Mouse (Mus musculus) spleen, adult 2 months (tissue): ENCODE measurements at regions not wholly inside any gene's neighbourhood (a gene's known extent, or its start where the extent isn't known, plus 50 kb on each side); places are given as distances from the start of the nearest gene placed in this dataset.

Source experiments
- DNase-seq, 2 experiments: peaks; one replicate each; pipeline versions ENCODE4 v3.0.0 to v3.0.0-alpha.2; 2012 to 2021; ENCODE audit warnings: low spot score in 2 of 2, low read depth in 1 of 2
- H3K27ac ChIP-seq: fragments of 200-500 bp; 2 replicates; pipeline ENCODE4 v1.5.1; 2012; ENCODE audit warnings: low read length, inconsistent platforms; ENCODE audit not compliant: insufficient read depth
- H3K27me3 ChIP-seq: fragments of 200-500 bp; 2 replicates; pipeline ENCODE4 v1.6.1; 2012; ENCODE audit warnings: mild to moderate bottlenecking, moderate library complexity, low read length, inconsistent platforms; ENCODE audit not compliant: control insufficient read depth, insufficient read depth
- H3K36me3 ChIP-seq: fragments of 200-500 bp; 2 replicates; pipeline ENCODE4 v1.6.1; 2012; ENCODE audit warnings: mild to moderate bottlenecking, low read length, inconsistent platforms; ENCODE audit not compliant: control insufficient read depth, insufficient read depth
- H3K4me1 ChIP-seq: fragments of 200-500 bp; 2 replicates; pipeline ENCODE4 v1.6.1; 2011; ENCODE audit warnings: inconsistent platforms; ENCODE audit not compliant: control insufficient read depth, insufficient read depth, insufficient read length
- H3K4me3 ChIP-seq: fragments of 200-500 bp; 2 replicates; pipeline ENCODE4 v1.5.1; 2011; ENCODE audit warnings: mild to moderate bottlenecking, inconsistent platforms; ENCODE audit not compliant: insufficient read depth, insufficient read length; ENCODE audit errors: extremely low read depth
- CTCF ChIP-seq: fragments of 200-500 bp; IDR thresholded peaks from 2 replicates; pipeline ENCODE4 v1.5.1; 2011; ENCODE audit warnings: mild to moderate bottlenecking, inconsistent platforms; ENCODE audit not compliant: insufficient read depth, insufficient read length, insufficient replicate concordance; ENCODE audit errors: extremely low read depth
- POLR2A ChIP-seq: fragments of 200-500 bp; IDR thresholded peaks from 2 replicates; pipeline ENCODE4 v1.6.1; 2011; ENCODE audit warnings: low read depth, low read length, inconsistent platforms
- WGBS: fragments of 180-500 bp; shearing (Covaris S2); methylation state at CpG from one replicate; pipeline ENCODE4 v1.1.7; 2018; 5-methylcytosine and 5-hydroxymethylcytosine counted together

DNA sequence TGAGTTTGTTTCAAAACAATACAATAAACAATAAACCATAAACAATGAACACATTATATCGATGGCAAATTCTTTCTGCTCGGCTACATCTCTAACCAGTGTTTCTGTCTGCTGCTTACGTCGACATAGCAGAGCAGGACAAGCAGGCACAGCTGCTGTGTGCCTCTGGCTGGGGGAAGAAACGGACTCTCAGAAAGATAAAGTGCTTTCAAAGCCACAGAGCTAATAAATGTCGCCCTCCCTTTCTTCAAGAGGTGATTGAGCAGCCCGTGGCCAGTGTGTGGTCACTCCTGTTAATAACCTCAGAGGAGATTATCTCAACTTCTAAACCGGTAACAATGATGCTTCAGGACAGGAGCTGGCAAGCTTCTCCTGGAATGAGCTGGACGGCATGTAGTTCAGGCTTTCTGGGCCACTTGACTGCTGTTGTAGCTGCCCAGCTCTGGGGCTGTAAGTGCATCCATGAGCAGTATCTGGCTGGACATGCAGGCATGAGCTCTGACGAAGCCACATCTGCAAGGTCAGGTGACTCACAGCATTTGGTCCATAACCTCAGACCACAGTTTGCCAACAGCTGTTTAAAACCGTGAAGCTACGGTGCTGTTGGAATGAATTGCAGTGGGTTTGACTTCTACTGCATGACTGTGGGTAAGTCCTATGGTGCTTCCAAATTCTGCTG lies 55.6 kb downstream of the Evx1 start:
- Histone ChIP-seq H3K27ac (no peak overlapping the region), H3K4me3 (no peak overlapping the region), H3K4me1 (no peaks in the 10 kb centered on the region), H3K36me3 (no peaks in the 10 kb centered on the region), H3K27me3 (no peaks in the 10 kb centered on the region)
- no peak for DNase-seq
- 51% methylated on average over 12 of the region's 12 CpGs for WGBS
- no peak for TF ChIP-seq CTCF
- TF ChIP-seq POLR2A = no peak

DNA sequence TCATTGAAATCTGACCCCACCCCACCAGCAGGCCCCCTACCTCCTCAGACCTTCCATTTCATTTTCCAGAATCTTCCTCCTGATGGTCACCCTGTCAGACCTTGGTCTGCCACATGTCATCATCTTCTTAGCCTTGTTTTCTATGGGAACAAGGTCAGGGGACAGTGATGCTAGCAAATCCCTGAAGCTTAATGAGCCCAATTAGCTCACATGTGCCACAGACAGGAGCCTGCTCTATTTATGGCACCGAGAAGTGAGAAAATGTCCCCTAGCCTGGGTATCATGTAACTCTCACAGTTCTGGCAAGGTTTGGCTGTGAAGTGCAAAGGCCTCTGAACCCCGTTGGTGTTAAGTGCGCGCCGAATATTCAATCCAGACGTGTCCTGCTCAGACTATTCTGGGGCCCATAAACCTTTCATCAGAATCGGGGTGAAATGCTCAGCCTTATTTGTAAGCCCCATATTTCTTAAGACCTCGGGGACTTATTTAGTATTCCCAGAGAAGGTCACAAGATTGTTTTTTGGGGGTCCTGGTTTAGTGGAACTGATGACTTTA lies 57.6 kb downstream of the Evx1 start:
- DNase-seq = no peak
- no peaks in the 10 kb centered on the region for H3K4me1 ChIP-seq
- WGBS = 88% methylated on average over 8 of the region's 8 CpGs
- H3K27me3 ChIP-seq = no peaks in the 10 kb centered on the region
- no peaks in the 10 kb centered on the region for H3K36me3 ChIP-seq
- no peak for TF ChIP-seq POLR2A
- no peak for TF ChIP-seq CTCF
- H3K4me3 ChIP-seq = no peak overlapping the region
- H3K27ac ChIP-seq = no peak overlapping the region

DNA sequence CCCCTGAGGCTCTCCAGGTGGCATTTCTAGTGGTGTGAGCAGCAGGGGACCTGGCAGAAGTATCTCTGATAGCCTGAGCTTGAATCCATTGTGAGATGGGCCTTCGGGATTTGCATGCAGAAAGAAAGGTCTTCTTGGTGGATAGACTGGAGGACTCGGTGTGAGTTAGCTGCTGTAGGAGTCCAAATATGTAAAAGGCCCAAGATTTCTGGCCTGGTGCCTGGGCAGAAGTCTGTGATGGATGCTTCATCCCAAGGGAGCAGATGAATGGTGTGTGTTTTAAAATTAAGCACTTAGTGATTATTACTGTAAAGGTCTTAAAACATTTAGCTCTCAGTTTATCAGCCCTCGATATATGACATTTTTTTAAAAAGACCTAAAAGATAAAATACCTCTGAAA lies 65.8 kb downstream of the Evx1 start:
- Histone ChIP-seq H3K4me3 (no peak overlapping the region), H3K27ac (no peak overlapping the region), H3K4me1 (no peaks in the 10 kb centered on the region), H3K36me3 (no peaks in the 10 kb centered on the region), H3K27me3 (no peaks in the 10 kb centered on the region)
- TF ChIP-seq POLR2A (no peak), CTCF (no peak)
- DNase-seq = no peak
- 87% methylated on average over 3 of the region's 3 CpGs for whole genome bisulfite sequencing

DNA sequence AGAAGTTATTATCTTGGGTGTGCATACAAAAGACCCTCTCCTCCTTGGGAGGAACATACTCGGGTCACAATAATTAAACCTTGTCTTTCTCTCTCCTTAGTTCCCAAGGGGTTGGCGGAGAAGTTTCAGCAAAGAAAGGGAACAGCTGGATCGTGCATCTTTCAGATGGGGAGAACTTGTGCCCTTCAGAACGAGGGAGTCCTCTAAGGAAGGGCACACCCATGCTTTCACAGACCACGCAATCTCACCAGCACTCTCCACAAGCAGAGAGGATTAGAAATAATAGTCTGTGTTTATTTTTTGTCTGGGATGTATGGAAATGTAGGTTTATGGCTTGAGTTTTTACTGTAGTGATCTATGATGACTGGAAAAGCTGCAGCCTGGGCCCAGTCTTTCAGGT lies 66.3 kb downstream of the Evx1 start:
- DNase-seq = no peak
- Histone ChIP-seq H3K36me3 (no peaks in the 10 kb centered on the region), H3K4me1 (no peaks in the 10 kb centered on the region), H3K27ac (no peak overlapping the region), H3K4me3 (no peak overlapping the region), H3K27me3 (no peaks in the 10 kb centered on the region)
- no peak for TF ChIP-seq POLR2A
- TF ChIP-seq CTCF = no peak
- WGBS = 68% methylated on average over 5 of the region's 5 CpGs

DNA sequence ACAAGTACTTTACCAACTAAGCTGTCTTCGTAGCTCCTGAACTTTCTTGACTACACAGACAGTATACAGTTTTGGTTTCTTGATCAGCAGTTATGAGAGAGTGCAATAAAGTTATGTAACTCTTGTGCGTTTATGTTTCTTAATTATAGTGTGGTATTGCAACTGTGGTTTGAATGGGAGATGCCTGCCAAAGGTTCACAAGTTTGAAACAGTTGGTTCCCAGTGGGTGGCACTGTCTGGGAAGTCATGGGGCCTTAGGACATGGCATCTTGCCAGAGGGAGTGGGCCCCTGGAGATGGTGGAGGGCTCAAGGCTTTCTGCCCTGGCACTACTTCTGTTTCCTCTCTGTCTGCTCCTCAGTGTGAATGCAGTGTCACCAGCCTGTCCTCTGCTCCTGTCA lies 71.7 kb downstream of the Evx1 start:
- no peak overlapping the region for H3K27ac ChIP-seq
- H3K4me1 ChIP-seq = no peaks in the 10 kb centered on the region
- TF ChIP-seq CTCF (no peak), POLR2A (no peak)
- no peaks in the 10 kb centered on the region for H3K27me3 ChIP-seq
- no peak for DNase-seq
- H3K36me3 ChIP-seq = no peaks in the 10 kb centered on the region
- 85% methylated on average over 2 of the region's 2 CpGs for WGBS
- H3K4me3 ChIP-seq = no peak overlapping the region

DNA sequence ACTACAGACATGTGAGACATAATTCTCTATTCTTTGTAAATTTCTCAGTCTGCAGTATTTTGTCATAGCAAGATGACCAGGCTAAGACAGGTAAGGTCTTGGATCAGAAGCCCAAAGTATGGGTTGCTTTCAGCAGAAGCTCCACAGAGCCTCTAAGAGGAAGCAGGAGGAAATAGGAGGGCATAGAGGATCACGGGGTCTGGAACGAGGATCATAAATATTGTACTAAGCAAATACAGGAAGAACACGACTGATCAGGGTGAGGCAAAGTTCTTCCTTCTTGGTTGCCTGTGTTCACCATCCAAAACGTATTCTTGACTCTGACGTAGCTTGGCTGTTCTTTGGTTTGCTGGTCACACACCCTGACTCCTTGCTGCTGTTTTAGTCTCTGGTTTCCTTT lies 88.1 kb downstream of the Evx1 start:
- no peak overlapping the region for H3K4me3 ChIP-seq
- no peak for DNase-seq
- no peaks in the 10 kb centered on the region for H3K4me1 ChIP-seq
- WGBS = 14% methylated on average over 5 of the region's 5 CpGs
- no peaks in the 10 kb centered on the region for H3K27me3 ChIP-seq
- TF ChIP-seq CTCF (no peak), POLR2A (no peak)
- H3K36me3 ChIP-seq = no peaks in the 10 kb centered on the region
- H3K27ac ChIP-seq = no peak overlapping the region

DNA sequence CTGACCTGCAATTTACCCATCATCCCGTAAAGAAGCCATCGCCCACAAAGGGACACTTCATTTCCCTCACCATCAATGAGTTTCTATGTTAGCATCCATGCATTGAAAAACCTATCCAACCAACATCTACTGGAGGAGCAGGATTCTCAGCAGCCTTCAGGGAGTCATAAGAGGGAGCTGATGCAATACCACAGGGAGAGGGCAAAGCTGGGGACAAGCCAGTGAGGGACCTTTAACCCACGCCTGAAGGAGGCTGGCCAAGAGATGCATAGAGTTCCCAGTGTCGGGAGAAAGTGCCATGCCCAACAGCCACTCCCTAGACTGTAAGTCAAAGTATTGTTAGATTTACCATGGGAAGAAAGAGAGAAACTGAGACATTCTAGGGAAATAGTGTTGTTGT lies 96.7 kb downstream of the Evx1 start:
- DNase-seq = no peak
- Histone ChIP-seq H3K4me1 (no peaks in the 10 kb centered on the region), H3K36me3 (no peaks in the 10 kb centered on the region), H3K27ac (no peak overlapping the region), H3K4me3 (no peak overlapping the region), H3K27me3 (no peaks in the 10 kb centered on the region)
- WGBS = 88% methylated on average over 4 of the region's 4 CpGs
- no peak for TF ChIP-seq POLR2A
- no peak for TF ChIP-seq CTCF
